Mouse (Mus musculus): ENCODE data around the gene Tmprss3. TPM values are rescaled to one million over a fixed set of nuclear protein-coding genes. Genes with fewer than 3 reads are reported as not detected.

Gene Tmprss3
- polyA plus RNA-seq, 1 experiment: 0.10 TPM

DNA sequence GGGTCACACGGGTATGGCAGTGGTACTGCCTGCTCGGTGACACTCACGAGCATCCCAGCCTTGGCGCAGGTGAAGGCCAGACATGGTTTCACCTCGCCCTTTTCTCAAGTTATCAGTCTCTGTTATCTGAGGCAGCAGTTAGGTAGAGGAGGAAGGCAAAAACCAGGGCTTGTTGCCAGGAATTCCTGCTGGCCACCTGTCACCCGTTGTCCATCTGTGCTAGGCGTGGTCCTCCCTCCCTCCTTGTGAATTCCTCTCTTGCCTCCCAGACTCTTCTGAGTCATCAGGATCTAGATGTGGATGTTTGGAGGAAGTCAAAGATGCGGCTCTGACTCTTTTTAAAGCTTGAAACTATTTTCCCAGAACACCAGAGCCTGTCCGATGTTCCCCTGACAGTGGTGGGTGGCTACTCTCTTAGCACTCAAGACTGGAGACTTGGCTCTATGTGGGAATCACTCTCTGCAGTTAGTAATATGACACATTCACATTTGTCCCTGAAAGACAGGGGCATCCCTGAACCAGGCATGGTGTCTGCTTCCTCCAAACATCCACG is 67.4 kb downstream of the Tmprss3 start:
- TF ChIP-seq CTCF (IDR thresholded peaks at IDR 0.05; ENCODE audit: extremely low read depth, insufficient read depth, low read length) (no peak), POLR2A (IDR thresholded peaks at IDR 0.05; ENCODE audit: extremely low read depth, insufficient read depth, low read length) (no peak)
- H3K4me1 ChIP-seq (ENCODE audit: control insufficient read depth, insufficient read depth, low read length): peaks cover 2% of the 10 kb centered on the region; the same call in 1 of the 2 replicates
- no peak overlapping the region for H3K27ac ChIP-seq (ENCODE audit: insufficient read depth, low read length)
- no peak overlapping the region for H3K4me3 ChIP-seq (ENCODE audit: insufficient read depth, low read length)

DNA sequence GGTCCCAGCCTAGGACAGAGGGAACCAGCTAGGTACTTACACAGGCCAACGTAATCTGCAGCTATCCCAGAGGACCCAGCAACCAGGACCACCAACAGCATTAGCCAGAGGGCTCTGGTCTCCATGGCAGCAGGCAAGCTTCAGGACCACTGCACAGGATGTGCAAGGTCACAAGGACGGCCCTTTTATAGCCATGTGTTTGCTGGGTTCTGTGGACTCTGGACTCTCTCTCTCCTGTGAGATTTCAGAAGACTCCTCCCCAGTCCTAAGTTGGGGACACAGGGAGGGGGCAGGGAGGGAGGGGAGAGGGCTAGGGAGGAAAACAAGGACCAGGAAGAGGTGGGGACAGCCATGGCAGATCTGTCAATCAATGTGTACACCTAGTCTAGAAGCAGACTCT is 69.3 kb downstream of the Tmprss3 start, which contains the start of gene Tff3:
Gene Tff3 (minus strand): TSS at position 195 of the 400 bp plus-strand sequence.
- TF ChIP-seq CTCF (IDR thresholded peaks at IDR 0.05; ENCODE audit: extremely low read depth, insufficient read depth, low read length) (no peak), POLR2A (IDR thresholded peaks at IDR 0.05; ENCODE audit: extremely low read depth, insufficient read depth, low read length) (no peak)
- H3K4me3 ChIP-seq (ENCODE audit: insufficient read depth, low read length): no peak within 1 kb of the TSS
- peaks cover 2% of the 10 kb centered on the region; the same call in 1 of the 2 replicates for H3K4me1 ChIP-seq (ENCODE audit: control insufficient read depth, insufficient read depth, low read length)
- H3K27ac ChIP-seq (ENCODE audit: insufficient read depth, low read length): no peak within 1 kb of the TSS

Other genes starting within 250 kb of the Tmprss3 start
- gene Umodl1, start 244.3 kb downstream of the Tmprss3 start, polyA plus RNA-seq (2012; rRNA removed): 0.13 and 0.53 TPM in 2 replicates
- 27.8 and 29.8 TPM in 2 replicates for gene Abcg1, start 141.3 kb downstream of the Tmprss3 start, polyA plus RNA-seq (2012; rRNA removed)
- gene Tff3, start 69.3 kb downstream of the Tmprss3 start, polyA plus RNA-seq (2012; rRNA removed): not detected in 2 replicates
- gene Tff2, start 54.7 kb downstream of the Tmprss3 start, polyA plus RNA-seq (2012; rRNA removed): not detected in 2 replicates
- not detected in 2 replicates for gene Tff1, start 33.7 kb downstream of the Tmprss3 start, polyA plus RNA-seq (2012; rRNA removed)
- 0.11 TPM in 1 of 2 replicates, not detected in the other for gene Ubash3a, start 8.9 kb upstream of the Tmprss3 start, polyA plus RNA-seq (2012; rRNA removed)
- gene Rsph1, start 78.4 kb upstream of the Tmprss3 start, polyA plus RNA-seq (2012; rRNA removed): 2.6 and 3.6 TPM in 2 replicates
- 9.3 and 10.5 TPM in 2 replicates for gene Slc37a1, start 87.8 kb upstream of the Tmprss3 start, polyA plus RNA-seq (2012; rRNA removed)
- 26.7 and 26.9 TPM in 2 replicates for gene Pde9a, start 187.2 kb upstream of the Tmprss3 start, polyA plus RNA-seq (2012; rRNA removed)

Measured in cortical plate, adult 2 months (tissue).